Mouse (Mus musculus) ES-Bruce4 (cell line): Measurements from ENCODE around the gene Slc34a3. TPM values are rescaled to one million over a fixed set of nuclear protein-coding genes. Genes with fewer than 3 reads are reported as not detected.

Experiments
- H3K27ac ChIP-seq: 2 replicates; pipeline ENCODE4 v1.5.1; 2012; ENCODE audit warnings: low read length, inconsistent platforms; ENCODE audit not compliant: insufficient read depth
- H3K27me3 ChIP-seq: 2 replicates; pipeline ENCODE4 v1.6.1; 2012; ENCODE audit warnings: mild to moderate bottlenecking, low read length, inconsistent platforms; ENCODE audit not compliant: control insufficient read depth, poor library complexity, insufficient read depth, severe bottlenecking
- H3K36me3 ChIP-seq: 2 replicates; pipeline ENCODE4 v1.6.1; 2012; ENCODE audit warnings: inconsistent platforms, mild to moderate bottlenecking, low read length, moderate library complexity; ENCODE audit not compliant: control insufficient read depth, poor library complexity, insufficient read depth, severe bottlenecking
- H3K4me1 ChIP-seq: one replicate; pipeline ENCODE4 v1.8.1; 2011; ENCODE audit warnings: low read length; ENCODE audit not compliant: control insufficient read depth, insufficient read depth
- H3K4me3 ChIP-seq: 2 replicates; pipeline ENCODE4 v1.5.1; 2011; ENCODE audit warnings: low read depth, mild to moderate bottlenecking, low read length
- H3K9ac ChIP-seq: 2 replicates; pipeline ENCODE4 v1.6.1; 2012; ENCODE audit warnings: low read depth, mild to moderate bottlenecking, inconsistent platforms; ENCODE audit not compliant: poor library complexity, severe bottlenecking
- H3K9me3 ChIP-seq: replicated peaks from 2 replicates; pipeline ENCODE4 v1.6.1; 2012; ENCODE audit warnings: mild to moderate bottlenecking, low read length, inconsistent platforms; ENCODE audit not compliant: control insufficient read depth, poor library complexity, insufficient read depth, severe bottlenecking
- CTCF ChIP-seq: IDR thresholded peaks from one replicate; pipeline ENCODE4 v1.8.1; 2011; ENCODE audit warnings: low read depth, low read length
- EP300 ChIP-seq: IDR thresholded peaks from 2 replicates; pipeline ENCODE4 v1.6.1; 2011; ENCODE audit warnings: low read depth, low read length; ENCODE audit not compliant: insufficient read depth
- POLR2A ChIP-seq: IDR thresholded peaks from one replicate; pipeline ENCODE4 v1.8.1; 2011; ENCODE audit warnings: low read length; ENCODE audit not compliant: insufficient read depth
- polyA plus RNA-seq: library from polyadenylated mRNA; stranded (reverse); fragments of >200 nt; gene quantifications from 2 replicates; pipeline ENCODE4 v1.2.4, GENCODE M21; 2011; ENCODE audit warnings: low read depth; ENCODE audit not compliant: missing spikeins, insufficient read depth, insufficient read length

Gene Slc34a3
- polyA plus RNA-seq, 1 experiment: 1.0 TPM

DNA sequence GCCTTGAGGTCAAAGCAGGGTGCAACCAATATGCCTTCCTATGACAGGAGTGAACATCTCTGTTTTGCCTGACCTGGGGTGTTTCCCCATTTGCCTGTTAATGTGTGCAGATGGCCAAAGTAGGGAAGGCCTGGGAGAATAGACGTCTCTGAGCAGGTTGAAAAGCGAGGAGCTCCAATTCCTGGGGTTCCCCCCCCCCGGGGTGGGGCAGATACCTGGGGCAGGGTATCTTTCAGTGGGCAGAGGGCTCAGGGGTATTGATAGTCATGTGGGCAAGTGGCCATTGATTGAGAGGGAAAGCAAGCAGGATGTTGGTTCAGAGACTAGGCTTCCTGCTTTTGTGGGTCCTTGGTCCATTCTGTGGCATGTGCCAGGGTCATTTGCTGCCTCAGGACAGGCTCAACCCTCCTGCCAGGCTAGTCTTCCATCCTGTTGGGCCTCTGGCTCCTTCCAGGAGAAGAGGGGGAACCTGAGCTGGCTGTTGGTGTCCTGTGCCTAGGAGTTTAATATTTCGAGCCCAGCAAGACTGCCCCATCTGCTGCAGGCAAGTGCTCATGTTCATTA lies 33.7 kb upstream of the Slc34a3 start:
- TF ChIP-seq CTCF (no peak), POLR2A (no peak), EP300 (no peak)
- Histone ChIP-seq H3K4me1 (peaks cover 5% of the 10 kb centered on the region), H3K4me3 (no peak overlapping the region), H3K36me3 (peaks cover 4% of the 10 kb centered on the region; the same call in 1 of the 2 replicates), H3K9me3 (no peaks in the 10 kb centered on the region), H3K27me3 (no peaks in the 10 kb centered on the region), H3K9ac (no peak overlapping the region), H3K27ac (no peak overlapping the region)

DNA sequence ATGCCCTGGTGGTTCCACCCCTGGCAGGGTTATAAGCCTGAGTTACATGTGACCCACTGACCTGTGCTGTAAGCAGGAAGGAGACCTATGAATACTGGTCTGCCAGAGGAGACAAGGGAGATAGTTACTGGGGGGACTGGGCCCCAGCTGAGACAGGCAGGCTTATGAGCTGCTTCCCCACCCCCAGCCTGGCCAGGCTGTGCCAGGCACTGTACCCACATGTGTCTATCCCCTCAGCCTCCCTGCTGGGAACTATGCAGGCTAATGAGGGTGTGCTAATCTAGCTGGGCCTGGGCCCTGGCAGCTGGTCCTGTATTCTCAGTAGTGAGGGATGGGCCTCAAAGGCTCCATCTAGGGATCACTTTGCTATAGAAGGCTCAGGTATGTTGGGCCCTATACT lies 33.1 kb upstream of the Slc34a3 start:
- Histone ChIP-seq H3K36me3 (peaks cover 4% of the 10 kb centered on the region; the same call in 1 of the 2 replicates), H3K4me1 (peaks cover 5% of the 10 kb centered on the region), H3K9me3 (no peaks in the 10 kb centered on the region), H3K27ac (no peak overlapping the region), H3K9ac (no peak overlapping the region), H3K4me3 (no peak overlapping the region), H3K27me3 (no peaks in the 10 kb centered on the region)
- TF ChIP-seq POLR2A (no peak), CTCF (no peak), EP300 (no peak)

DNA sequence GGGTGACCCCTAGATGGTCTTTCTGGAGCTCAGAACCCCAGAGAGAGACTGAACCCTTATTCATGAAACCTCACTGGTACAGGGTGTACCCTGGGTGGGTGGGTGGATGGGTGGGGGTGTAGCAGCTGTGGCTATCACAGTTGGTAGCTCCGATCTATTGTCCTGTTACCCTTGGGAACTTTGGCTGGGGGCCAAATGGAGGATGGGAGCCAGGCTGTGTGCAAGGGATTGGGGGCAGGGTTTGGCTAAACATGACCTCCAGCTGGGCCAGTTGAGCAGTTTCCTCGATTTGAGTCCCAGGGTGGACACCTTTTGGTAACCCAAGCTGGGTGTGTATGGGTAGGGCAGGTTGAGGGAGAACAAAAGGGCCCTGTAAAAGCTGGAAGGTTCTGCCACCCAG lies 32.6 kb upstream of the Slc34a3 start:
- H3K9me3 ChIP-seq: no peaks in the 10 kb centered on the region
- H3K9ac ChIP-seq: no peak overlapping the region
- H3K27me3 ChIP-seq: no peaks in the 10 kb centered on the region
- TF ChIP-seq CTCF (no peak), POLR2A (no peak), EP300 (peak; percentile 71; the same call in 1 of the 2 replicates)
- no peak overlapping the region for H3K27ac ChIP-seq
- H3K36me3 ChIP-seq: peaks cover 4% of the 10 kb centered on the region; the same call in 1 of the 2 replicates
- H3K4me3 ChIP-seq: no peak overlapping the region
- peaks cover 5% of the 10 kb centered on the region for H3K4me1 ChIP-seq

DNA sequence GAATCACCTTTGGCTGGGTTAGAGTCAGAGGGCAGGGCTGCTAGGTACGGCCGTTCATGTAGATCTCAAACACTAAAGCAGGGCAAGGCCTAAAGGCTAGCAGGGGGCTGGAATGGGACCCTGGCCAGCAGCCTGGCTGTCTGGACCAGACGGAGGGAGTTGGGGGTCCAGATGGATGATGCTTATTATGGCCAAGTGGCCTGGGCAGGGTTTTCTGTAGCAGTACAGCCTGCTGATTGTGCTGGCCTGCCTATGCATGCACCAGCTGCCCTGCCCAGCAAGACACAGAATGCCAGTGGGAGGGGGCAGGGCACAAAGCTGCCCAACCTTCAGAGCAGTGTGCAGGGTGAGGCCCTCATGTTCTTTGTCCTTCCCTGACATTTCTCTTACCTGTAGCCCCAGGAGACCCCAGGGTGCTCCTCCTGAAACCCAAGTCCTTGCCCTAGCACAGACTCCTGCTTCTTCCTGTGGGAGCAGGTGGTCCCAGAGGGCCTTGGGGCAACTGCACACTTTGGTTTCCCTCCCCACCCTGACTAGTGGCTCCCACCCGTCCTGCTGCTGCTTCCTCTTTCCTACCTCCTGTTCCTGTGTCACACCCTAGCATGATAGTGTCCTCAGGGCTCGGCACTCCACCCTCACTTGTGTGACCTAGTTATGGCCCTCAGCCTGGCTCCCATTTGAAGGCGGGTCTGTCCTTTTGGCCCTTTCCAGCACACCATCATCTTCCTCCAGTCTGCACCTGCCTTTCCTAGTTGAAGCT lies 31.9 kb upstream of the Slc34a3 start:
- Histone ChIP-seq H3K27ac (no peak overlapping the region), H3K4me3 (no peak overlapping the region), H3K27me3 (no peaks in the 10 kb centered on the region), H3K36me3 (peaks cover 4% of the 10 kb centered on the region; the same call in 1 of the 2 replicates), H3K9ac (no peak overlapping the region), H3K9me3 (no peaks in the 10 kb centered on the region), H3K4me1 (peaks cover 5% of the 10 kb centered on the region)
- 0 out of 2 replicates have a peak, but pooled peaks have one; percentile 44 for TF ChIP-seq EP300
- no peak for TF ChIP-seq CTCF
- no peak for TF ChIP-seq POLR2A

DNA sequence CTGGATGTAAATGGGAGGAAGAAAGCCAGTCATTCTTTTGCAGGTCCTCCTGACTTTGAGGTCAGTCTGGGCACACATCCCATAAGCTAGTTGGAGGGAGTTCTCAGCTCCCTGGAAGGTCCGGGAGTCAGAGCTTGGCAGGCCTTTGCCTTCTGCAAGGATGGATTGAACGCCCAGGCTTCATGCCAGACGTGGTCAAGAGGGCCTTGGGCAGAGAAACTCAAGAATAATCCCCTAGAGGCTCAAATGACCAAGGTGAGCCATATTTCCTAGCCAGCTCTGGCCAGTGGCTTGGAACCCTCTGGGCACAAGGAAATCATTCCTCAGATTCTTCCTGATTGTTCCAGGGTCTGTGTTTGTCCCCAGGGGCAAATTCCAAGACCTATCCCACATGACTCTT lies 30.7 kb upstream of the Slc34a3 start:
- Histone ChIP-seq H3K9me3 (no peaks in the 10 kb centered on the region), H3K27ac (no peak overlapping the region), H3K4me3 (no peak overlapping the region), H3K36me3 (0 out of 2 replicates have a peak, but pooled peaks cover 4% of the 10 kb centered on the region), H3K27me3 (no peaks in the 10 kb centered on the region), H3K9ac (no peak overlapping the region), H3K4me1 (peaks cover 5% of the 10 kb centered on the region)
- TF ChIP-seq POLR2A (no peak), EP300 (0 out of 2 replicates have a peak, but pooled peaks have one; percentile 18)

DNA sequence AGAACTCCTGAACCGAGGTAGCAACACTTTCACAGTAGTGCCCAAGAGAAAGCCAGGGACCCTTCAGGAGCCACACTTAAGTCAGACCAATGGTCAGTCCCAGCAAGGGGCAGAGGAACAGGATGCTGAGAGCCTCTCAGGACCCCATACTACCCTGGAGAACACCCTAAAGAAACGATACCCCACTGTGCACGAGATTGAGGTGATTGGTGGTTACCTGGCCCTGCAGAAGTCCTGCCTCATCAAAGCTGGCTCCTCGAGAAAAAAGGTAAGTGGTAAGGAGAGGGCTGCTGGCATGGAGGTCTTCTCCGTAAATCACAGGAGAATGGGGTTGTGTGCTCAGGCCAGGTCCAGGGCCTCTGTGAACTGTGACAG lies 30.1 kb upstream of the Slc34a3 start:
- Histone ChIP-seq H3K4me3 (peak overlapping the region; percentile 10; the same call in 1 of the 2 replicates), H3K9ac (no peak overlapping the region), H3K4me1 (peaks cover 5% of the 10 kb centered on the region)

More for the DNA sequence above, 30.1 kb upstream of the Slc34a3 start:
- Histone ChIP-seq H3K27ac (no peak overlapping the region), H3K9me3 (no peaks in the 10 kb centered on the region), H3K27me3 (no peaks in the 10 kb centered on the region), H3K36me3 (0 out of 2 replicates have a peak, but pooled peaks cover 4% of the 10 kb centered on the region)
- no peak for TF ChIP-seq POLR2A
- no peak for TF ChIP-seq CTCF
- no peak for TF ChIP-seq EP300
